Mouse (Mus musculus) induced T-regulatory cell, adult 2 months (primary cell): ENCODE measurements around the gene Mms19.

ENCODE experiments used
- DNase-seq: peaks from one replicate; pipeline ENCODE4 v3.0.0-alpha.2; 2012; ENCODE audit warnings: low read depth

Mms19 gene

DNA sequence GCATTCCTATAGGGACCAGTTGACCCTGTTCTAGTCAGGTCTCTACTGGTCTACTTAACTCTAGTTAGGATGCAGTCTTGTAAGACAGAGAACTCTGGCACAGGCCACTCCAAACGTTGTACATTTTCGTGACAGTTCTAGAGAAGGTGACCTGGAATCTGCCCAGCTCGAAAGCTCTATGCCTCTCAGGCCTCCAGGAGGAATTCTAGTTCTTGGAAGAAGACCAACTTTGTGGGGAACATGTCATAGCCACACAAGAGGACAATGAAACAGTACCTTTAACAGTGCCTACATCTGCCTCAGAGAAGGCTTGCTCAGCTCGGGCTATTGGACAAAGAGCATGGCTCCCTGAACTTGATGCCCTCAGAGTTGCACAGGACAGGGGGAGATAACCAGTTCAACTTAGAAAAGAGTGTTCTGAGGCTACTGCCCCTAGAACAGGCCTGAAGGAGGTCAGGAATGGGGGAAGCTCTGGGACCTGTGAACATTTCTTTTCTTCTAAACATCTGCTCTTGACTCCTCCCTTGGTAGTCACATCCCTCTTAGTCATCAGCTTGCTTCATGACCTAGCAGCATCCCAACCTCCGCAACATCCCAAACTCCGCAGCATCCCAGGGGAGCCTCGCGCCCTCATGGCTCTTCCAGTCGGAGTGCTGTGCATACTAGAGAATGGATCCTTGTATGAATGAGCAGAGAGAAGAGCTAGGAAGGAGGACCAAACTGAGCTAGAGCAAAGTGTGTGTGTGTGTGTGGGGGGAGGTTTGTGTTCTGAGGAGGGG lies 18.0 kb upstream of the Mms19 start:
- DNase-seq = no peak

DNA sequence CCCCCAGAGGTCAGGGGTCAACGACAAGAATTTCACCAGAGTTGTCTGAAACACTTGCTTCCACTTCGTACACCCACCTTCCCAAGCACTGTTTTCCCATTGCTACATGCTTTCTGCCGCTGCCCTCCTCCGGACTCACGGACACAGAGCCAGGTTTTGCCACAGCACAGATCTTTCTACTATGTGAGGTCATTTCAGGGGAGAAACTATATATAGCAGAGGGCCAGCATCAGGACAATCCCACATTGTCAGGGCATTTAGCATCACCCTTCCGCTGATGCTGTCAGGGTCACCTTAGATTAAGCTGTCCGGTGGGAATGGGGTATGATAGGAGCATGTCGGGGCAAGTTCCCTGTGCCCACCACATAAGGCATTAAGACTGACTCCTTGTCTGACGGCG lies 16.1 kb upstream of the Mms19 start:
- no peak for DNase-seq

- no peak for DNase-seq
Measured at GRCm38 (mm10) chr19:41995483-41995882, 14.5 kb upstream of the Mms19 start.

DNA sequence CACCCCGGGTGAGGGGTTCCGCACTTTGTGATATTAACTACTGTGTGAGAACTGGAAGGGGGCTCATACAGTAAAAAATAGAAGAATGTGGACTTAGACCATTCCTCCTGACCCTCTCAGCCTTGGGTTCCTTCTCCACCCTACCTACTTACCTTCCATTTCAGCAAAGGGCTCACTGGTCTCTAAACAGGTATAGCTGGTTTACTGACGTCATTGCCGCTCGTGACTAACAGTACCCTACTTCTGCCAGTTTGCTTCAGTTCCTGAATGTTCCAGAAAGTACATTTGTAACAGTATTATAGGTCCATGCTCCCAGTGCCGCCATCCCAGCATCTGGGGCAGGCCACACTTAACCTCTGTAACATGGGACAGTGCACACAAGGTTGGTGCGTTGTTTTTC lies 13.1 kb upstream of the Mms19 start:
- DNase-seq = no peak

DNA sequence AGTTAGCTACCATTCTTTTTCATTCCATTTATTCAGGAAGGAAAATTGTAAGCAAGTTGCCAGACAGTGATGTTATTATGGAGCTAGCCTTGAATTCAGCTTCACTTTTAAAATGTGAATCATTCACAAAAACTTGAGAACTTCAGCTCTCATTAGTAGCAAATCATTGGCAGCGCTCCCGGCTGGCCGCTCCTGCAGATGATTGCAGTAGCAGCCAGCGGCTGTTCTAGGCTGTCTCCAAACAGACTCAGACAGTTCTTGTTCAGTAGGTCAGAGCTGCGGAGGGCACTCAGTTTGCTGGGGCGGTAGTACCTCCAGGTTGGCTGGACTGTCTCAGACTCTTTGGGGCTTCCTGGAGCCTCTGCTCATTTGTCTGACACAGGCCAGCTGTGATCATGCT lies 12.5 kb upstream of the Mms19 start:
- DNase-seq = no peak

- DNase-seq = no peak
Measured at GRCm38 (mm10) chr19:41992971-41993370, 12.0 kb upstream of the Mms19 start.

DNA sequence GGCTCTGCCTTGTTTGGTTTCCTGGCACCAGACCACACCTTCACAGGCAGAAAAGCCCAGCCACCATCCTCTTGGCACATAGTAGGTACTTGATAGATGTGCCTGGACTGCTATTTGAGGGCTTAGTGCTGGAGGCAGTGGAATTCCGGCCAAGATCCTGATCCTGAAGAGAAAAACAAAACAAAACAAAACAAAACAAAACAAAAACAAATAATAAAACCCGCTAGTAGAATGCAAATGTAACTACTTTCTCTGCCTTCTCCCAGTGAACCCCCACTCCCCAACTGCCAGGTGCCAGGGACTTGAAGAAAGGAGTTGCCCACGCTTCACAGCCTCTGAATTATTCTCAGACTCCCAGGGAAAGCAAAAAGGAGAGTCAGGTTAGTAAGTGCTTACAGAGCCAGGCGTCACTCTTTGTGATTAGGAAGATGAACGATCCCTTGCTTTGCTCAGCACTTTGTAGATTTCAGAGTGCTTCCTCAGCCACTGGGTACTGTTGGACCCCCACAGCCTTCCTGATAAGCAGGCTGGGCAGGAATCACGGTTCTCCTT lies 11.0 kb upstream of the Mms19 start:
- no peak for DNase-seq

- no peak for DNase-seq
Measured at GRCm38 (mm10) chr19:41989810-41990209, 8.9 kb upstream of the Mms19 start.

DNA sequence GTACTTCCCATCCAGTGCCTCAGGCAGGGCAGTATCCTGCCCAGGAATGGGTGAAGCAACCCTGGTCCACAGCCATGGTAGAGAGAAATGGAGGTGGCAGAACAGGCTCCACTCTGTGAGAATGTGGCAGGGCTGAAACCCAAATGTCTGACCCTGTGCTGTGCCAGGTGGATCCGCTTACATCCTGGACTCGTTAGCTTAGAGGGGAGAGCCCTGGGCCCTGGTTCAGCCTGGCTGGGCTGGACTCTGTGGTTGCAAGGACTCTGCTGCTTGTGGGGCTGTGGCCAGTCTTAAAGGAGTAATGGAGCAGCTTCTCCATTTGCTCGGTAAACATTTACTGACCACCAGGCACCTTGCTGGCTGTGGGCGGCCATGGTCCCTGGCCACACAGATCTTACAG lies 6.2 kb upstream of the Mms19 start:
- DNase-seq = no peak

GRCm38 (mm10) chr19:41985994-41986393 lies 5.0 kb upstream of the Mms19 start:
- DNase-seq = no peak

DNA sequence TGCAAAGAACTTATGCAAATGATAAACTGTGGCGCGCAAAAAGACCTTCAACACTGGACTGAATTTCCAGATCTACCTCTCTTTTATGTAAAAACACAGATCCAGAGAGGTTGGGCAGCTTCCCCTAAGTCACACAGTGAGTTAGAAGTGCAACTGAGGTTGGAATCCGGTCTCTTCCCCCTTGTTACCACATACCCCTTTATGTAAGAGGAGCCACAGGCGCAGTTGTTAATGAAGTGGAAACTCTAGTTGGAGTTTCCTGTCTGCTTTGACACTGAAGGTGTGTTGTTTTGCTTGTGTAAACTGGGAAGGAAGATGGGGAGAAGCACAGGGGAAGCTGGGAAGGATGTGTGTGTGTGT lies 1.8 kb upstream of the Mms19 start:
- no peak for DNase-seq

DNA sequence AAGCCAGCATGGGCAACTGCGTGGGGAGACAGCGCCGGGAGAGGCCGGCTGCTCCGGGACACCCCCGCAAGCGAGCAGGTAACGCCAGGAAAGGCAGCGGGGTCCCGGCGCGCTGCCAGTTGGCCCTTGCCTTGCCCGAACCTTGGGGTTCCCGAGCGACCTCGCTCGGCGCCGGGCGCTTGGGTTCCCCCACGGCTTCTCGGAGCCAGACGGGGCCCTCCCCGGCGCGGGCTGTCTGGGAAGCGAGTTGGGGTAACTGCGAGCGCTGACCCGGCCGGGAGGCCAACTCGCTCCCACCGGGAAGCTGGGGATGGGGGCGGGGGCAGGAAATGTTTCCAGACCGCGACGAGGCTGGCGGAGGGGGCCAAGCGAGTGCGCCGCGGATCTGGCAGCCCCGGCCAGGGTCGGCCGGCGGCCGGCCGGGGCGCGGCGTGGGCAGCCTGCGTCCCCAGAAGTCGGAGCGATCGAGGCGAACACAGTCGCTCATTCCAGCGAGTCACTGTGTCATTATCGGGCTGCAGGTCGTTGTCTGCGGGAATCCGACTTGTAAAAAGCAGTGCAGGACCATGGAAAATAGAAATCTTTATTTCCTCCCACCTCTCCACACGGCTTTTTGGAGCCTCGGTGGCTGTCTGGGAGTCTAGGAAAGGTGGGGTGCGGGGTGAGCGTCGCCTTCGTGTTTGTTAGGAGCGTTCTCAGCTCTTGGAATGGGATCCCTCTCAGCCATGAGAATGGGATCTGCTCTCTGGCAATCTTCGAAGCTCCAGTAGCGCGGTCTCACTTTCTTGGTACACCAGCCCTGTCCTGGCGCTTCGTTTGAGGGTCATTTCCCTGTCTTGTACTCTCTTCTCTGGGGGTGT lies 1.2 kb upstream of the Mms19 start:
- peak; percentile 59 for DNase-seq

DNA sequence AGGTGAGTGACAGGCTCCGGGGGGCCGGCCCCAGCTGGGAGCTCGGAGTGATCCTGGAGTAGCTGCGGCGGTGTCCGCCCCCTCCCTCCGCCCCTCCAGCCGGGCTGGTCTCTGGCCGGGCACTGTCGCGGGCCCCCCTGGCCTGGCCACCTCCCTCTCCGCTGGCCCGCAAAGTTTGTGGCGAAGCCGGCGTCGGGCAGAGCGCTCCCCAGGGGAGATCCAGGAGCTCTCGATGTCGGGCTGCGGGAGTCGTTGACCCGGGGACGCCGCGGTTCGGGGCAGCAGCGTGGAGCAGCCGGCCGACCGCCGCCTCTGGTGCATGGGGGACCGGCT lies 604 bp upstream of the Mms19 start, which contains the start of gene Ubtd1:
TSS of gene Ubtd1 (plus strand) at position 169 of the 333 bp plus-strand sequence.
- DNase-seq = no peak

- peak; percentile 76 for DNase-seq
Measured at GRCm38 (mm10) chr19:41980422-41980818, 537 bp downstream of the Mms19 start.

DNA sequence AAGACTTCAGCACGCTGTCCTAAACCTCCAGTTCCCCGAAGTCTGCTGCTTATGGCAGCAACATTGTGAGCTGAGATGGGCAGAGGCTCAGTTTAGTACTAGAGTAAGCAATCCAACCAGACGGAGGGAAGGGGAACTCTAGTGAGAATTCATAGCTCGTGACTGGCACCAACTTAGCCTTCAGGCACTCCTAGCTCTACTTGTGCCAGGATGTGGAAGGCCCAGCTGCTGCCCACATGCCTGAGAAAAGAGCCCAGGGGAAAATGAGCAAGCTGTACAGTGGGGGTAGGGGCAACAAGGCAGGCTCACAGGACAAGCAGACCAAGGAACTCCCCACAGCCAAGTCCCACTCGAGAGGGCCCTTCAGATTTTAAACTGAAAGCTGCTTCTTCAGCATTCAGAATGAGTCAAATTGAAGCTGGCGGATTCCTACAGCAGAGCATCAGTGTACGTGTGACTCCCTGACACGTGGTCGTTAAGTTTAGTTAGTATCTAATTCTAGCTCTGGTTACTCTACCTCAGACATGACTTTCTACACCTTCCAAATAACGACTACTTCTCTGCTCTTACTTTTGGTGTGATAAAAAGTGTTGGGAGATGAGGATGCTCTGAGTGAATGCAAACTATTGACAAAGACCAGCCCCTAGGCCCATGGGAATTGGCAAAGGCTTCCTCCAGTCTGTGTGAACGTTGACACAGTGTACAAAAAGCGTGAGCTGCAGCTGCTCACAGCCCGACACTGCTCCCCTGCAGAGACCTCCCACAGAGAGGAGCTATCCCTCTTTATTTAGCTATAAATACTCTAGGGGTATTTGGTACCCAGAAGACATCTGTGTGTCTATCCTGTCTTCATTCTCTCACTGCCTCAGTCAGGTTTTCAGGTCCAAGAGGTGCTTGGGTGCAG lies 6.8 kb downstream of the Mms19 start:
- DNase-seq = peak; percentile 48

GRCm38 (mm10) chr19:41969618-41970017 lies 11.3 kb downstream of the Mms19 start:
- DNase-seq = peak; percentile 70

DNA sequence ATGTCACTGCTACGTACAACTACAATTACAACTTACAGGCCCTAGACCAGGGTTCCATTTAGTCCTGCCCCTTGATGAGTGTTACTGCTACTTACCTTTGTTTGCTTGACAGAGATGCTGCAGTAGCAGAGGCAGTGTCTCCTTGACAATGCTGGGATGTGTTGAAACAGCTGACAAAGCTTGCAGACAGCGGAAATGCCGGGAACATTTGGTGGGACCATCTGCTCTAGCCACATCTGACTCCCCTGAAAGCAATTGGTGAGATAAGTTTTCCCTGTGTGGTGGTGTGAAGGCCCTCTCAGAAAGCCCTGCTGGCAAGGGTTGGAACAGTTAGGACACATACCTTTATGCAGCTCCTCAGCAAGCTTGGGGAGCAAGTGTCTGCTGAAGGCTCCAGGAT lies 27.4 kb downstream of the Mms19 start:
- no peak for DNase-seq

GRCm38 (mm10) chr19:41952287-41952686 lies 28.7 kb downstream of the Mms19 start:
- peak; percentile 15 for DNase-seq

GRCm38 (mm10) chr19:41943841-41944240 lies 37.1 kb downstream of the Mms19 start:
- DNase-seq = no peak

- DNase-seq = no peak
Measured at GRCm38 (mm10) chr19:41938539-41938938, 42.4 kb downstream of the Mms19 start.

GRCm38 (mm10) chr19:41935921-41936320 lies 45.0 kb downstream of the Mms19 start:
- no peak for DNase-seq

DNA sequence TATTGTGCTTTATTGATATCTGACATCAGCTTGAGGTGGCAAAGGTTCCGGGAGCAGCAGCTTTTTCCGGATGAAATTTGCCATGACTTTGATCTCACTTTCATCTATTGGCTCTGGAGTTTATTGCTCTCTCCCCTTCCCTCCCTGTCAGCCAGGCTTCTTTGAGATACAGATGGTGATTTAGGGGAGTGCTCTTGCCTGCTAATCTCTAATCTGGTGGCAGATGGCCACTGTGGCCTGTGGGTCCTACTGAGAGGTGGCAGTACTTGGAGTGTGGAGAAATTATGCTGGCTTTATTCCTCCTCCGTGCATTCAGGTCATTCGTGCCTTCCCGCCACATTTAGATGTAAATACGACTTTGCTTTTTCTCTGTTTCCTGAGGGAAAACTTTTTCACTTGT lies 46.8 kb downstream of the Mms19 start:
- peak; percentile 27 for DNase-seq
